Mouse (Mus musculus): ENCODE data around the gene Setmar. TPM values are rescaled to one million over a fixed set of nuclear protein-coding genes. Genes with fewer than 3 reads are reported as not detected.

Setmar gene
- polyA plus RNA-seq, 1 experiment from 2014 or later, result 5.1 TPM

DNA sequence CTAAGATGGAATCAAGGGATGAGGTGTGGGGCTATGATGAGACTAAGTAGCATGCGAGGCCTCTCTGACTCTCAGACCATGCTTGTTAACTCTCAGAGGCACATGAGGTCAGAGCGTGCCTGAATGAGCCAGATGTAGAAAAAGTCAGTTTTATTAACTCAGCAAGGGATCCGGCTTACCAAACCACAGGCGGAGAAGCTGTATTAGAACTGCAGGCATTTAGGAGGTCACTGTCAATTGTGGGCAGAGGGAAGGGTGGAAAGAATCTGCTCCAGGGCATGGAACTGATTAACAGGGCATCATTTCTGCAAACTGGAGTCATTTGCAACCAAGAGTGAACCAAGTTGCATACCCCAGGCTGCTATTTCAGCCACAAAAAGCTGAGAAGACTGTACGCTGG, 30.6 kb downstream of the Setmar start:
- H3K4me2 ChIP-seq (ENCODE audit: low read length), result no peak overlapping the region
- H3K36me3 ChIP-seq (ENCODE audit: control insufficient read depth, insufficient read depth, low read length), result no peaks in the 10 kb centered on the region
- H3K9ac ChIP-seq (ENCODE audit: low read length), result no peak overlapping the region
- 89% methylated on average over 5 of the region's 5 CpGs for WGBS
- H3K4me3 ChIP-seq (ENCODE audit: control insufficient read depth in 1 of 2, insufficient read depth in 1 of 2, low read depth in 1 of 2, low read length in 2 of 2), result no peak overlapping the region
- no peak for ATAC-seq (ENCODE audit: insufficient number of reproducible peaks, insufficient read depth, low FRiP score, low read depth)
- peaks cover 3 to 4% of the 10 kb centered on the region in 2 experiments; a peak in 1 of 4 replicates for H3K4me1 ChIP-seq (ENCODE audit: control insufficient read depth in 2 of 2, insufficient read depth in 2 of 2, low read length in 2 of 2)
- no peaks in the 10 kb centered on the region for H3K9me3 ChIP-seq (ENCODE audit: control insufficient read depth, low read length)
- no peak overlapping the region for H3K27ac ChIP-seq (replicated peaks in 1 of 2; ENCODE audit: control insufficient read depth in 1 of 2, insufficient read depth in 1 of 2, low read depth in 2 of 2, low read length in 2 of 2)
- no peaks in the 10 kb centered on the region for H3K27me3 ChIP-seq (ENCODE audit: control insufficient read depth, insufficient read depth, low read length)

DNA sequence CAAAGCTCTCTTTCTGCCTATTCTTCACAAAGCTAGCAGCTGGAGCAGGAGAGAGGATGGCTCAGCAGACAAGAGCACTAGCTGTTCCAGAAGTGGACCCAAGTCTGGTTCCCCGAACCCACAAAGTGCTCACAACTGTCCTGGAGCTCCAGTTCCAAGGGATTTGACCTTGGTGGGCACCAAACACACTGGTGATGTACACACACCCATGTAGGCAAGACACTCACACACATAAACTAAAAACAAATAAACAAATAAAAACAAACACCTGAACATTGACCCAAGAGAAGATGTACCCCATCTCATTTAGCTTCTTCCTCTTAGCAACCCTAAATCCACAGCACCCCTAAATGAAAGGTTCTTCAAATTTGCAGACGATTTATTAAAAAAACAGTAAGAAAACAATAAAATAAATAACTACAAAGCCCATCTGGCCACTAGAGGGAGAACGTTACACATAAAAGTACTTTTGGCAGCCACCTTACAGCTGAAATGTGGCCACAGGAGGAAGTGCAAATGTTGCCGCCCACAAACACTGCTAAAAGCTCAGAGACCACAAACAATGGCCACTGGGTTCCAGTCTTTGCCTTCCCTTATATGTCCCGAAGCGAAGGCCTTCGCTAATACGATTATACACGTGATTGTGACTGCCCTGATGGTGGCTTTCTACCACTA, 33.5 kb downstream of the Setmar start:
- ATAC-seq (ENCODE audit: insufficient number of reproducible peaks, insufficient read depth, low FRiP score, low read depth), result no peak

DNA sequence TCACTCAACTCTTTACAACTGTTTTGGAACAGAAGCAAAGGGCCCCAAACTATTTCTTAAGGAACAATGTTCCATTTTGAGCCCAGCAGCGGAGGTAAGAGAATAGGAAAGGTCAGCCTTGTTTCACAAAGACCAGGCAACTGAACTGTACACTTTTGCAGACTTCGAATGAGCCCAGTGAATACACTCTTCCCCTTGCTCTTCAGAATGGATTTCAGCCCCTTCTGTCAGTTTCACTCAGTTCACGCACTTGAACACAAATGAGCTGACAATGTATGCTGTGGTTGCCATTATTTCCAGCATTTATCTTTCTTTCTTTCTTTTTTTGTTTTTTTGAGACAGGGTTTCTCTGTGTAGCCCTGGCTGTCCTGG, 34.0 kb downstream of the Setmar start:
- Histone ChIP-seq H3K4me2 (ENCODE audit: low read length) (0 out of 2 replicates have a peak overlapping the region, but pooled peaks have one; percentile 19), H3K4me1 (ENCODE audit: control insufficient read depth in 2 of 2, insufficient read depth in 2 of 2, low read length in 2 of 2) (peaks cover 12 to 28% of the 10 kb centered on the region in 2 experiments), H3K9me3 (ENCODE audit: control insufficient read depth, low read length) (no peaks in the 10 kb centered on the region), H3K4me3 (ENCODE audit: control insufficient read depth in 1 of 2, insufficient read depth in 1 of 2, low read depth in 1 of 2, low read length in 2 of 2) (no peak overlapping the region), H3K27me3 (ENCODE audit: control insufficient read depth, insufficient read depth, low read length) (no peaks in the 10 kb centered on the region), H3K27ac (replicated peaks in 1 of 2; ENCODE audit: control insufficient read depth in 1 of 2, insufficient read depth in 1 of 2, low read depth in 2 of 2, low read length in 2 of 2) (no peak overlapping the region), H3K9ac (ENCODE audit: low read length) (no peak overlapping the region), H3K36me3 (ENCODE audit: control insufficient read depth, insufficient read depth, low read length) (no peaks in the 10 kb centered on the region)
- 82% methylated on average over 3 of the region's 3 CpGs for WGBS
- ATAC-seq (ENCODE audit: insufficient number of reproducible peaks, insufficient read depth, low FRiP score, low read depth), result no peak

More for the DNA sequence above, 33.5 kb downstream of the Setmar start:
- Histone ChIP-seq H3K4me2 (ENCODE audit: low read length) (0 out of 2 replicates have a peak overlapping the region, but pooled peaks have one; percentile 19), H3K27me3 (ENCODE audit: control insufficient read depth, insufficient read depth, low read length) (no peaks in the 10 kb centered on the region), H3K36me3 (ENCODE audit: control insufficient read depth, insufficient read depth, low read length) (no peaks in the 10 kb centered on the region), H3K4me3 (ENCODE audit: control insufficient read depth in 1 of 2, insufficient read depth in 1 of 2, low read depth in 1 of 2, low read length in 2 of 2) (no peak overlapping the region), H3K9ac (ENCODE audit: low read length) (no peak overlapping the region), H3K9me3 (ENCODE audit: control insufficient read depth, low read length) (no peaks in the 10 kb centered on the region), H3K27ac (replicated peaks in 1 of 2; ENCODE audit: control insufficient read depth in 1 of 2, insufficient read depth in 1 of 2, low read depth in 2 of 2, low read length in 2 of 2) (no peak overlapping the region), H3K4me1 (ENCODE audit: control insufficient read depth in 2 of 2, insufficient read depth in 2 of 2, low read length in 2 of 2) (peaks cover 10 to 23% of the 10 kb centered on the region in 2 experiments)
- 14% methylated on average over 9 of the region's 9 CpGs for WGBS

DNA sequence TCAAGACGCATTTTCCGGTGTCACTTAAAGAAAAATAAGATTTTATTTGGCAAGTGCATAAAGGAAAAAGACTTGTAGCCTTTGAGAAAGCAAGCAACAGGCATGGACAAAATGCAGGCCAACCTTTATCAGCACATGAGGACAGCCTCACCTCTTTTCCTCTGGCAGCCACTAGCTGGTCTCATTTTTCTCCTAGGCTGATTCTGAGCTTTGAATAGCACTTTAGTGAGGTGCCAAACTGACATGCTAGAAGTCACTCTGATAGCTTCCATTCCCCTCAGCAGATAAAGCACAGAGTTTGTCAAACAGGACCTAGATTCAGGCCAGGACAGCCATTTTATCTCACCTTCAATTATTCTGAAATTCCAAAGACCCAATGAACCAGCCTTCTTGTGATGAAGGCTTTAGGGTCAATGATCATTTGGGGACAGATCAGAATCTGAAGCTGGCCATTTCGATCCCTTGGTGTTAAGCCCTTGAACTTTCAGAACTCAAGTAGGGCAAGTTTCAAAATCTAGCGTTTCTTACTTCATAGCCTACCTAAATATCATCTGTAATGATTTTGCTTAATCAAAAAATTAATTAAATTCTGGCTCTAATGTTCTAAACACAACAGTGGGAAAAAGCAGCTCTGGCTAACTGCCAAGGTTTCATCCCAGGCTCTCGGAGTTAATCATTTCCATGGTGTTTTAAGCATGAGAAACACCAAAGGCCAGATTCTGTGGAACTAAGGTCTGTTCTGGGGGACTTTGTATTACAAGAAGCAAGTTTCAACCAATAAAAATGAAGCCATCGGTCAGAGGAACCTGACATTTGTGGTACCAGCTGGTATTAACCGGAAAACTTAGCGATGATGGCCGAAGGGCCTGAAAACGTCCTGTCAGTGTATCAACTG, 37.3 kb downstream of the Setmar start:
- no peak overlapping the region for H3K4me2 ChIP-seq (ENCODE audit: low read length)
- H3K27me3 ChIP-seq (ENCODE audit: control insufficient read depth, insufficient read depth, low read length), result no peaks in the 10 kb centered on the region
- no peak overlapping the region for H3K4me3 ChIP-seq (ENCODE audit: control insufficient read depth in 1 of 2, insufficient read depth in 1 of 2, low read depth in 1 of 2, low read length in 2 of 2)
- H3K36me3 ChIP-seq (ENCODE audit: control insufficient read depth, insufficient read depth, low read length), result no peaks in the 10 kb centered on the region
- peak overlapping the region; percentile 52 to 70 for H3K27ac ChIP-seq (replicated peaks in 1 of 2; ENCODE audit: control insufficient read depth in 1 of 2, insufficient read depth in 1 of 2, low read depth in 2 of 2, low read length in 2 of 2)
- H3K9me3 ChIP-seq (ENCODE audit: control insufficient read depth, low read length), result no peaks in the 10 kb centered on the region
- H3K9ac ChIP-seq (ENCODE audit: low read length), result no peak overlapping the region
- 66% methylated on average over 10 of the region's 10 CpGs for WGBS
- H3K4me1 ChIP-seq (ENCODE audit: control insufficient read depth in 2 of 2, insufficient read depth in 2 of 2, low read length in 2 of 2), result peaks cover 12 to 35% of the 10 kb centered on the region in 2 experiments
- peak; percentile 73; the same call in 1 of the 2 replicates for ATAC-seq (ENCODE audit: insufficient number of reproducible peaks, insufficient read depth, low FRiP score, low read depth)

DNA sequence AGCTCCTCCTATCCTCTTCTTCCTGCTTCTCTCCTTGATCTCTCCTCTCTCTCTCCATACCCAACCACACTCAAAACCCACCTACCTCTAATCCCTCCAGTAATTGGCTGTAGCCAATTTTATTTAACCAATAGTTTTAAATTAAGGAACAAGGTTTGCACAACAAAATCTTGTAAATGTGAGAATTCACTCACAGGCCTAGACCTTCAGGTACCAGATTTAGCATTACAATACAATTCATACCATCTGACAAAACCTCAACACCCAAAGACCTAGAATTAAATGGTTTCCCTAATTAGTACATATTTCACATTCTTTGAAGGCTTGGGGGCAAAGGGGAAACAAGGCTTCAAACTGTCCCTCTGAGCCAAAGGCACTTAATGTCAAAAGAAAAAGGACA, 42.5 kb downstream of the Setmar start:
- no peak for ATAC-seq (ENCODE audit: insufficient number of reproducible peaks, insufficient read depth, low FRiP score, low read depth)
- Histone ChIP-seq H3K27ac (replicated peaks in 1 of 2; ENCODE audit: control insufficient read depth in 1 of 2, insufficient read depth in 1 of 2, low read depth in 2 of 2, low read length in 2 of 2) (no peak overlapping the region), H3K4me3 (ENCODE audit: control insufficient read depth in 1 of 2, insufficient read depth in 1 of 2, low read depth in 1 of 2, low read length in 2 of 2) (no peak overlapping the region), H3K36me3 (ENCODE audit: control insufficient read depth, insufficient read depth, low read length) (no peaks in the 10 kb centered on the region), H3K9ac (ENCODE audit: low read length) (no peak overlapping the region), H3K9me3 (ENCODE audit: control insufficient read depth, low read length) (no peaks in the 10 kb centered on the region), H3K4me1 (ENCODE audit: control insufficient read depth in 2 of 2, insufficient read depth in 2 of 2, low read length in 2 of 2) (peaks cover 19 to 51% of the 10 kb centered on the region in 2 experiments), H3K27me3 (ENCODE audit: control insufficient read depth, insufficient read depth, low read length) (no peaks in the 10 kb centered on the region), H3K4me2 (ENCODE audit: low read length) (no peak overlapping the region)

DNA sequence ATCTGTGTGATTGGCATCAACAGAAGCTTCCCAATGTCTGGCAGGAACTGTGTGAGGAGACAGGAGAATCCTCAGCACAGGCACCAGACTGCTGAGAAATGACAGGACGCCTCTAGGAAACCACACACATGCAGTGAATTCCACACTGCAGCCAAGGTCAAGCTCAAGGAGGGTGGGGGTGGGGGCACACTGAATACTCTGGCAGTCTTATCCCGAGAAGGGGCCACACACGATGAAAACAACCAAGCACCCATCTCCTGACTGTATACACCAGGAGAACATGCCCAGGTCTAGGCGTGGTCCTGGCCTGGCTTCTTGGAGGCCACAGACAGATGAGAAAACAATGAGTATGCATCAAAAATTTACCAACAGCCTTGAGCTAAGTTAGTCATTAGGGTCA, 45.5 kb downstream of the Setmar start:
- Histone ChIP-seq H3K36me3 (ENCODE audit: control insufficient read depth, insufficient read depth, low read length) (no peaks in the 10 kb centered on the region), H3K27ac (replicated peaks in 1 of 2; ENCODE audit: control insufficient read depth in 1 of 2, insufficient read depth in 1 of 2, low read depth in 2 of 2, low read length in 2 of 2) (peak overlapping the region; percentile 0 to 66; a peak in 3 of 4 replicates), H3K9me3 (ENCODE audit: control insufficient read depth, low read length) (no peaks in the 10 kb centered on the region), H3K4me2 (ENCODE audit: low read length) (no peak overlapping the region), H3K9ac (ENCODE audit: low read length) (no peak overlapping the region), H3K27me3 (ENCODE audit: control insufficient read depth, insufficient read depth, low read length) (no peaks in the 10 kb centered on the region), H3K4me1 (ENCODE audit: control insufficient read depth in 2 of 2, insufficient read depth in 2 of 2, low read length in 2 of 2) (peaks cover 12 to 33% of the 10 kb centered on the region in 2 experiments), H3K4me3 (ENCODE audit: control insufficient read depth in 1 of 2, insufficient read depth in 1 of 2, low read depth in 1 of 2, low read length in 2 of 2) (no peak overlapping the region)
- WGBS, result 27% methylated on average over 4 of the region's 4 CpGs
- no peak for ATAC-seq (ENCODE audit: insufficient number of reproducible peaks, insufficient read depth, low FRiP score, low read depth)

DNA sequence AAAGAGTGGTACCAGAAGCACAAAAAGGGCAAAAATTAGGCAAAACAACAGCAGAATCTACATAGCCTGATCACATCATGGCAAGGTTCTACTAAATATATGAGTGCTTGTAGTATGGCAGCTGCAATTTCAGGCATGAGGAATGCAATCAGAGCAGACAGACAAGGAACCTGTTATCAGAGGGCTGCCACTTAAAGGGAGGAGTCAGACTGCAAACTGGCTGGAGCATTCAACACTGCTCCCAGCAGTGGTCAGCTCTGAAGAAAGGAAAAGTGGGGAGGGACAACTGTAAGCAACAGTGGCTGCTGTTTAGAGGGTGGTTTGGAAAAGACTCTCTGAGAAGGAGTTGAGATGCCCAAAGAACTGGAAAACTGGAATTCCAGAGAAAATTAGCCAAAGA, 46.8 kb downstream of the Setmar start:
- Histone ChIP-seq H3K27me3 (ENCODE audit: control insufficient read depth, insufficient read depth, low read length) (no peaks in the 10 kb centered on the region), H3K4me1 (ENCODE audit: control insufficient read depth in 2 of 2, insufficient read depth in 2 of 2, low read length in 2 of 2) (peaks cover 12 to 33% of the 10 kb centered on the region in 2 experiments), H3K4me2 (ENCODE audit: low read length) (0 out of 2 replicates have a peak overlapping the region, but pooled peaks have one; percentile 5), H3K4me3 (ENCODE audit: control insufficient read depth in 1 of 2, insufficient read depth in 1 of 2, low read depth in 1 of 2, low read length in 2 of 2) (no peak overlapping the region), H3K27ac (replicated peaks in 1 of 2; ENCODE audit: control insufficient read depth in 1 of 2, insufficient read depth in 1 of 2, low read depth in 2 of 2, low read length in 2 of 2) (peak overlapping the region; percentile 43 to 66; a peak in 3 of 4 replicates), H3K36me3 (ENCODE audit: control insufficient read depth, insufficient read depth, low read length) (no peaks in the 10 kb centered on the region), H3K9ac (ENCODE audit: low read length) (no peak overlapping the region), H3K9me3 (ENCODE audit: control insufficient read depth, low read length) (no peaks in the 10 kb centered on the region)
- ATAC-seq (ENCODE audit: insufficient number of reproducible peaks, insufficient read depth, low FRiP score, low read depth), result no peak
